Mouse (Mus musculus): Measurements from ENCODE around the gene Elp6. TPM values are rescaled to one million over a fixed set of nuclear protein-coding genes. Genes with fewer than 3 reads are reported as not detected.

Gene Elp6
- polyA plus RNA-seq, 1 experiment = 26.0 TPM

DNA sequence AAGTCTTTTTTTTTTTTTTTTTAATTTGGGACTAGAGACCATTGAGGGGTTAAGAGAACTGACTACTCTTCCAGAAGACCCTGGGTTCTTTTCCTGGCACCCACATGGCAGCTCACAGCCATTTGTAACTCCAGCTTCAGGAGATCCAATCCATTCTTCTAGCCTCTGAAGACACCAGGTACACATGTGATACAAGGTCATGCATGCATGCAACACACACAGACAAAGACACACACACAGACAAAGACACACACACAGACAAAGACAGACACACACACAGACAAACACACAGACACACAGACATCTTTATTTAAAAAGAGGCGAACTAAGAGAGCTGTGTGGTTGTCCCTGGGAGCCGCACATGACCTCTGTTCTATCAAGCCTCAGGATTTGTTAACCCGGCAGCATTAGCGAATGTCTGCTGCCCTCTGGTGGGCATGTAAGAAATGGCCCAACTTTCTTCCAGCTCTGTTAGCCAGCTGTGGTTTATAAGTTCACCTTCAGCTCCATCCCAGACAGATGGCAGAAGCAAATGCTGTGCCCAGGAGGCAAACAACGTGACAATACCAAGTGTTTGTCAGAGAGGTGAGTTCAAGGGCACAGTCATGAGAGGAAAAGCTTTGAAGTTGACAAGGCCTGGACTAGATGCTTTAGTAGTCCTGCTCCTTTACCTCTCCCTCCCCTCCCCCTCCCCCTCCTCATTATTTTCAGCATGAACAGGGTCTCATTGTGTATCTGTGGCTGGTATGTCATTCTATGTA, 7.9 kb upstream of the Elp6 start:
- H3K27me3 ChIP-seq (ENCODE audit: control insufficient read depth, insufficient read depth, insufficient read length) = no peaks in the 10 kb centered on the region
- no peaks in the 10 kb centered on the region for H3K36me3 ChIP-seq (ENCODE audit: control insufficient read depth, insufficient read depth)
- TF ChIP-seq MAX (IDR thresholded peaks at IDR 0.05) = no peak
- TF ChIP-seq FOSL1 (IDR thresholded peaks at IDR 0.05; ENCODE audit: insufficient read depth, low read length, poor library complexity, severe bottlenecking) = no peak
- peak; percentile 57 for TF ChIP-seq CTCF (IDR thresholded peaks at IDR 0.05; ENCODE audit: control insufficient read depth, insufficient read depth, insufficient read length)
- TF ChIP-seq USF1 (IDR thresholded peaks at IDR 0.05; ENCODE audit: low read depth) = peak; percentile 39
- no peak overlapping the region for H3ac ChIP-seq (ENCODE audit: control insufficient read depth, insufficient read length, low read depth)
- no peak overlapping the region for H3K4me3 ChIP-seq (ENCODE audit: insufficient read depth, poor library complexity, severe bottlenecking)
- H3K79me2 ChIP-seq (ENCODE audit: control insufficient read depth, insufficient read depth) = no peaks in the 10 kb centered on the region
- no peaks in the 10 kb centered on the region for H3K79me3 ChIP-seq (ENCODE audit: low read depth)

- Histone ChIP-seq H3ac (ENCODE audit: control insufficient read depth, insufficient read length, low read depth) (peak overlapping the region; percentile 65), H3K27me3 (ENCODE audit: control insufficient read depth, insufficient read depth, insufficient read length) (no peaks in the 10 kb centered on the region), H3K79me2 (ENCODE audit: control insufficient read depth, insufficient read depth) (peaks cover 20% of the 10 kb centered on the region), H3K36me3 (ENCODE audit: control insufficient read depth, insufficient read depth) (peaks cover 3% of the 10 kb centered on the region), H3K4me3 (ENCODE audit: insufficient read depth, poor library complexity, severe bottlenecking) (peak overlapping the region; percentile 38), H3K79me3 (ENCODE audit: low read depth) (peaks cover 7% of the 10 kb centered on the region)
- no peak for TF ChIP-seq CTCF (IDR thresholded peaks at IDR 0.05; ENCODE audit: control insufficient read depth, insufficient read depth, insufficient read length)
- no peak for TF ChIP-seq CEBPB (IDR thresholded peaks at IDR 0.05; ENCODE audit: low read depth)
Observed at GRCm38 (mm10) chr9:110304516-110304915, 457 bp upstream of the Elp6 start.

DNA sequence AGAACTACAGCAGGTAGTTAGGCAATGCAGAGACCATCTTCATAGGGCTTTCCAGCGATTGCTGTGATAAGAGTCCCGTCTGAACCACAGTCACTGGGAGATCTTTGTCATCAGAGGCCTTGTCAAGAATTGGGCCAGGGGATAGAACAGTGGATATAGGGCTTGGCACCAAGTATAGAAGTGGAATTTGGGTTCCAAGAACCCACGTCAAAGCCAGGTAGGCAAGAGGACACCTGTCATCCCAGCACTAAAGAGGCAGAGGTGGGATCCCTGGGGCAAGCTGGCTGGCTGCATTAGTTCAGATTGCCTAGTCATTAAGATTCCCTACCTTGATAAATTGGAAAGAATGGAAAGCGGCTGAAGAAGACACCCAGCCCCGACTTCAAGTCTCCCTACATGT, 1.4 kb downstream of the Elp6 start:
- no peaks in the 10 kb centered on the region for H3K27me3 ChIP-seq (ENCODE audit: control insufficient read depth, insufficient read depth, insufficient read length)
- H3ac ChIP-seq (ENCODE audit: control insufficient read depth, insufficient read length, low read depth) = no peak overlapping the region
- TF ChIP-seq MYOG (IDR thresholded peaks at IDR 0.05; ENCODE audit: control insufficient read depth, extremely low read depth, insufficient read length) = no peak
- TF ChIP-seq CEBPB (IDR thresholded peaks at IDR 0.05; ENCODE audit: low read depth) = no peak
- TF ChIP-seq MAX (IDR thresholded peaks at IDR 0.05) = no peak
- TF ChIP-seq MYOD1 (IDR thresholded peaks at IDR 0.05; ENCODE audit: control insufficient read depth, insufficient read length, low read depth) = no peak
- TF ChIP-seq USF1 (IDR thresholded peaks at IDR 0.05; ENCODE audit: low read depth) = no peak
- TF ChIP-seq CTCF (IDR thresholded peaks at IDR 0.05; ENCODE audit: control insufficient read depth, insufficient read depth, insufficient read length) = no peak
- no peak for TF ChIP-seq FOSL1 (IDR thresholded peaks at IDR 0.05; ENCODE audit: insufficient read depth, low read length, poor library complexity, severe bottlenecking)
- peaks cover 7% of the 10 kb centered on the region for H3K79me3 ChIP-seq (ENCODE audit: low read depth)
- H3K4me3 ChIP-seq (ENCODE audit: insufficient read depth, poor library complexity, severe bottlenecking) = no peak overlapping the region
- peaks cover 18% of the 10 kb centered on the region for H3K36me3 ChIP-seq (ENCODE audit: control insufficient read depth, insufficient read depth)
- H3K79me2 ChIP-seq (ENCODE audit: control insufficient read depth, insufficient read depth) = peaks cover 20% of the 10 kb centered on the region

DNA sequence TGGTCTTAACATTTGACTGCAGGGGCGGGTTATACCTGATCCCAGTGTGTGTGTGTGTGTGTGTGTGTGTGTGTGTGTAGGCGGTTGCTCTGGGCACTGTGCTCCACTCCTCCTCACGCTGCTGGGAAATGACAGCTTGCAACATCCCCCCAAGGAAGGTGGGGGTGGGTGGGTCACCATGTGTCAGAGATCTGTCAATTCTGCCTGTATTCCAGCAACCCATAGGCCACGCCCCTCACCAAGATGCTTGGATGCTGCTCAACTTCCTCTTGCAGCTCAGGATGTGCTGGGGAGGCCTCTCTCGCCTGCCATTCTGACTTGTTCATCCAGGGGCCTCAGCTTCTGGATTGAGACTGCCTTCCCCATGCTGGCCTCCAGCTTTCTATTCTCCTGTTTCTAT, 9.7 kb downstream of the Elp6 start:
- H3K79me3 ChIP-seq (ENCODE audit: low read depth) = no peaks in the 10 kb centered on the region
- peaks cover 20% of the 10 kb centered on the region for H3K36me3 ChIP-seq (ENCODE audit: control insufficient read depth, insufficient read depth)
- TF ChIP-seq FOSL1 (IDR thresholded peaks at IDR 0.05; ENCODE audit: insufficient read depth, low read length, poor library complexity, severe bottlenecking) (no peak), CEBPB (IDR thresholded peaks at IDR 0.05; ENCODE audit: low read depth) (no peak), MYOD1 (IDR thresholded peaks at IDR 0.05; ENCODE audit: control insufficient read depth, insufficient read length, low read depth) (no peak), MAX (IDR thresholded peaks at IDR 0.05) (no peak)
- H3ac ChIP-seq (ENCODE audit: control insufficient read depth, insufficient read length, low read depth) = no peak overlapping the region
- no peaks in the 10 kb centered on the region for H3K27me3 ChIP-seq (ENCODE audit: control insufficient read depth, insufficient read depth, insufficient read length)
- H3K79me2 ChIP-seq (ENCODE audit: control insufficient read depth, insufficient read depth) = no peaks in the 10 kb centered on the region
- no peak overlapping the region for H3K4me3 ChIP-seq (ENCODE audit: insufficient read depth, poor library complexity, severe bottlenecking)

GRCm38 (mm10) chr9:110315410-110315809, 10.4 kb downstream of the Elp6 start:
- Histone ChIP-seq H3K4me3 (ENCODE audit: insufficient read depth, poor library complexity, severe bottlenecking) (no peak overlapping the region), H3K79me3 (ENCODE audit: low read depth) (no peaks in the 10 kb centered on the region), H3K27me3 (ENCODE audit: control insufficient read depth, insufficient read depth, insufficient read length) (no peaks in the 10 kb centered on the region), H3K79me2 (ENCODE audit: control insufficient read depth, insufficient read depth) (no peaks in the 10 kb centered on the region), H3ac (ENCODE audit: control insufficient read depth, insufficient read length, low read depth) (no peak overlapping the region), H3K36me3 (ENCODE audit: control insufficient read depth, insufficient read depth) (peaks cover 14% of the 10 kb centered on the region)
- TF ChIP-seq CTCF (IDR thresholded peaks at IDR 0.05; ENCODE audit: control insufficient read depth, insufficient read depth, insufficient read length) (no peak), FOSL1 (IDR thresholded peaks at IDR 0.05; ENCODE audit: insufficient read depth, low read length, poor library complexity, severe bottlenecking) (no peak), MYOG (IDR thresholded peaks at IDR 0.05; ENCODE audit: control insufficient read depth, extremely low read depth, insufficient read length) (no peak), MYOD1 (IDR thresholded peaks at IDR 0.05; ENCODE audit: control insufficient read depth, insufficient read length, low read depth) (no peak), USF1 (IDR thresholded peaks at IDR 0.05; ENCODE audit: low read depth) (no peak)

DNA sequence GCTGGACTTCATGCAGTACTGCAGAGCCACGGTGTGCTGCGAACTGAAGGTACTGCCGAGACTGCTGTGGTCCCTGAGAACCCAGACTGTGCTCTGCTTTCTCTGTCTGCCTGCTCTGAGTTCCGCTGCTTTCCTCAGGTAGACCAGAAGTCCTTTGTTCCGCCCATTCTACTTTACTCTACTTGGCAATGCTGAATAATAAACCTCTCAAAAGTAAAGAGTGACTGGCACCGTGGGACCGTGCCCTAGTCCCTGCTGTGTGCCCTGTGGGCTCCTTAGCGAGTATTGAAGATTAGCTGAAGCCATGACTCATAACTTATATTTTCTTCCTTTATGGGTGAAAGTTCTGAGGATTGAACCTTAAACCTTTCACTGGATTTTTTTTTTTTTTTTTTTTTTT, 10.9 kb downstream of the Elp6 start:
- Histone ChIP-seq H3ac (ENCODE audit: control insufficient read depth, insufficient read length, low read depth) (no peak overlapping the region), H3K27me3 (ENCODE audit: control insufficient read depth, insufficient read depth, insufficient read length) (no peaks in the 10 kb centered on the region), H3K79me3 (ENCODE audit: low read depth) (no peaks in the 10 kb centered on the region), H3K36me3 (ENCODE audit: control insufficient read depth, insufficient read depth) (peaks cover 9% of the 10 kb centered on the region), H3K4me3 (ENCODE audit: insufficient read depth, poor library complexity, severe bottlenecking) (no peak overlapping the region), H3K79me2 (ENCODE audit: control insufficient read depth, insufficient read depth) (no peaks in the 10 kb centered on the region)
- TF ChIP-seq MYOD1 (IDR thresholded peaks at IDR 0.05; ENCODE audit: control insufficient read depth, insufficient read length, low read depth) (no peak), MAX (IDR thresholded peaks at IDR 0.05) (no peak), FOSL1 (IDR thresholded peaks at IDR 0.05; ENCODE audit: insufficient read depth, low read length, poor library complexity, severe bottlenecking) (no peak), USF1 (IDR thresholded peaks at IDR 0.05; ENCODE audit: low read depth) (no peak), CEBPB (IDR thresholded peaks at IDR 0.05; ENCODE audit: low read depth) (no peak), MYOG (IDR thresholded peaks at IDR 0.05; ENCODE audit: control insufficient read depth, extremely low read depth, insufficient read length) (no peak), CTCF (IDR thresholded peaks at IDR 0.05; ENCODE audit: control insufficient read depth, insufficient read depth, insufficient read length) (no peak)

All from C2C12 (cell line).